Mouse (Mus musculus): ENCODE results near the gene Runx1.

Runx1 gene

DNA sequence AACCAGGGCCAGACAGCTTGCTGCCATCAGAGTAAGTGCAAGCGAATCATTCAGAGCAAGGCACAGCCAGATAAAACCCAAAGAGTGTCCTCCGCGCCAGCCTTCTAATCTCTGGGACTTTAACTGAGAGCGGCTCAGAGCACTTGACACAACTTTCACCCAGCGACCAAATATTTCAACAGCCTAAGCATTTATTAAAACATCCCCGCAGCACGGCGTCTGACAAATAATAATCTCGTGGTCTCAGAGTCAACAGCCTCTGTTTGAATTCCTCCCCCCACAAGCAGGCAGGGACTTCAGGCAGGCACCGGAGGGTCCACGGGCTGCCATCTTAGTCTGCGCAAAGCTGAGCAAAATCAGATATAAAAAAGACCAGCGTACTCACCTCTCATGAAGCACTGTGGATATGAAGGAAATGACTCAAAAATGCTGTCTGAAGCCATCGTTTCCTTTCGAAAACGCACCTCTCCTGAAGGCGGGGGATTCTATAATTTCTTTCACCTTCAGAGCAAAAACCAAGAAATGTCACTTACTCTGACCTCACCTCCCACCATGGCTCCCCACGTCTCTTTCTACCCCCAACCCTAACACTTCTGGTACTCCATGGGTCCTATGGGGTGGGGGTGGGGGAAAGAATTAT lies 625 bp downstream of the Runx1 start:
- no peak for DNase-seq

DNA sequence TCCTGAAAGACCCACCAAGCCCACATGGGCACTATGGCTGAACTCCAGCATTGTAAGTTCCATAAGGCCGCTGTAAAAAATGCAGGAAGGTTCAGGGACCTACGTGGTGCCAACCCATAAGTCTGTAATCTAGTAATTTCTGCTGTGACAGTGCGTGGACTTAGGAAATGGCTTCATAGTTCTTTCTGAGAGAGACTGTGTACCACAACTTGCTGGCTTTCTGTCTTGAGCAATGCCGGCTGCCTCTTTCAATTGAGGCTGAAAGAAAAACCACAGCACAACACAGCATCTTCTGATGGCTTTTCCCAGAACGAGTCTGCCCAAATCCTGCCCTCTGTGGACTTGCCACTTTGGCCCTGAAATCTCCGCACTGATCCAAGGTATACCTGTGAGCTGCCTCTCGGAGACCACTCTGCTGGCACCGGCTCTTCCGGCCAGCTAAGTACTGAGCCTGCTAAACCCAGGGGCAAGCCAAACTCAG lies 1.2 kb downstream of the Runx1 start:
- DNase-seq: no peak

DNA sequence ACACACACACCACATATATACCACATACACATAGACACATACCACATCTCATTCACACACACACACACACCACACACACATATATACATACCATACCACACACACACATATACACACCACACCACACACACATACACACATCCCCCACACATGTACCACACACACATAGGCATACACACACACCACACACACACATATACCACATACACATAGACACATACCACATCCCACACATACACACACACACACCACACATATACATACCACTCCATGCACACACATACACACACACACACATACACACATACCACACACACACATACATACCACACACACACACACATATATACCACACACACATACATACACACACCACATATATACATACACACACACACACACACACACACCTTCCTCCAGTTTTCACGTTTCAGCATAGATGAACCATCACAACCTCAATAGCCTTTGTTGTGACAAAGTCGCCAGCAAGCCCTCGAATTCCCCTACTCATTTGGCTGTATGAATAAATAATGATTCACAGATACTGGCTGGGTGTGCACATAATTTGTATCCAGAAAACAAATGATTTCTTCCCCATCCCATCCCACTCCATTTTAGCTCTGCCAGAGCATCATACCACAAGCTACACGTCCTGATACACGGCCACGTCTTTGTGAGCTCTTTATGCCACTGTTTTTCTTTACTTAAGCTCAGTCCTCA lies 1.8 kb downstream of the Runx1 start:
- DNase-seq: no peak

DNA sequence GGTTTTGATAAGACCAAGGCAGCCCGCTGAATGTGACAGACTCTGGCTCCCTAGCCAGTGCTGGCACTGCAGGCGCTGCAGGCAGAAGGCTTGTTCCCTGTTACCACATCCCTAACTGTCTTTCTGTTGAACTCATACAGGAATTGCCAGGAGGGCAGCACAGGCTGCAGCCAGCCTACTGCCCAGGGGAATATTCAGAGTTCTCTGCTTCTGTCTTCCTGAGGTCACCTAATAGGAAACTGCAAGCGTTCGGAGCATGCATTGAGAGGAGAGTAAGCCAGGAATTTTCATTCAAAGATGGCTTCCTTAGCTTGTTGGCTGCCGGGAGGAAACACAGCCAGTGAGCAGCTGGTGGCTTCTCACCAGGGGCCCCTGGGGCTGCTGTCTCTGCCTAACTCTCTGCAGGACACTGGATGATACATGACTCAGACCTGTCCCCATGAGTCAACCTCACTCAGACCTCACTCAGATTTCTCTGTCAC lies 2.5 kb downstream of the Runx1 start:
- no peak for DNase-seq

DNA sequence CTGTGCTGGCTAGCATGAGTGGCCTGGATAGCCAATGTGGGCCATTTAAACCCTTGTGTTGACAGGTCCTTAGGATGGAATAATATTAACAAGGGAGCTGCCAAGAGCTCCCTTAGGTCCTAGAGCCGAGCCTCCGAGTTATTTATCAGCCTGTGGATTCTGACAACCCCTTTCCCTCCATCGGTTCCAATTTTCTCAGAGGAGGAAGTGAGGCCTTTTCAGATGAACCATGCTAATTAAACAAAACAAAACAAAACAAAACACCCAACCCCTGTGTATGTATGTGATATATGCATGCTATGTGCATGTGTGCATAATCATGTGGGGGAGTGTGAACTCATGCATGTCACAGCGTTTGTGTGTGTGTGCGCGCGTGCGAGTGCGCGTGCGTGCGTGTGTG lies 3.3 kb downstream of the Runx1 start:
- DNase-seq: no peak

DNA sequence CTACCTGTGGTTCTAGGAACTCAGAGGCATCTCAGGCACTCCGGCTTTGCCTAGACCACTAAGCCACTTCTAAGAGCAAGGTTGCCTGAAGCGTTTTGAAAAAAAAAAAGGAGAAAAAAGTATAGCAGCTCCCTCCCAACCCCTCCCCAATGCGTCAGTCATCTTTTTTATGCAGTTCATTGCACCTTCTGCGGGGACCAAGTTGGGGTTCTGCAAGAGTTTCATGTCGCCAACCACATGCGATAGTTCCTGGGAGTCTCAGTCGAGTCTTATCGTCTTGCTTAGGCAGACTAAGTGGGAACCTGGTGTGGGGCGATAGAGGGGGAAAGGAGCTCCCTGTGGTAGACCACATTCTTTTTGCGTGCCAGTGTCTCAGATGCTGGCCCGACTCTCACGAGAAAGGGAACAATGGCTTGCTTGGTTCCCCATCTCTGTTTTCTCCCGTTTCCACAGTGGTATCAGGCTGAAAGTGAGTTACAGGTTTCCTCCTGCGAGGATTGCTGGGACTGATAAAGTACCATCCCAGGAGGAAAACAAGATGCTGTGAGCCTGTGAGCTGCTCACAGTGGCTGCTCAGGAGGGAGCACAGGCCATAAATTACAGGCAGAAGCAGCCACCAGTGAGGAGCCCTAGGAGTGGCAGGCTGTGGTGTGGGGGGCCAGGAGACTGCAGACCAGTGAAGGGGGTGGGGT lies 3.9 kb downstream of the Runx1 start:
- no peak for DNase-seq

DNA sequence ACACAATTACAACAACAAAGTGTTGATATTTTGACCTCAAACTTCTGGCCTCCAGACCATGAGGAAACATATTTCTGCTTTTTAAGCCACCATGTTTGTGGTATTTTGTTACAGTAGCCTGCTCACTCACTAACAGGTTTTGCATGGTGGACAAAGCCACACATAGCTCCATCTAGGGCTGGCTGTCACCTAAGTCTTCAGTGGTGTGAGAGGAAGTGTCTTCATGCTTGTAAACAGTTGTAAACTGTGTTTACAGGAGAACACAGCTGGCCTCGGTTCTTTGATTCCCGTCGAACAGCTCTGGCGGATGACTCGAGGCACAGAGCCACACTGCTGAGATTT lies 4.4 kb downstream of the Runx1 start:
- DNase-seq: no peak

DNA sequence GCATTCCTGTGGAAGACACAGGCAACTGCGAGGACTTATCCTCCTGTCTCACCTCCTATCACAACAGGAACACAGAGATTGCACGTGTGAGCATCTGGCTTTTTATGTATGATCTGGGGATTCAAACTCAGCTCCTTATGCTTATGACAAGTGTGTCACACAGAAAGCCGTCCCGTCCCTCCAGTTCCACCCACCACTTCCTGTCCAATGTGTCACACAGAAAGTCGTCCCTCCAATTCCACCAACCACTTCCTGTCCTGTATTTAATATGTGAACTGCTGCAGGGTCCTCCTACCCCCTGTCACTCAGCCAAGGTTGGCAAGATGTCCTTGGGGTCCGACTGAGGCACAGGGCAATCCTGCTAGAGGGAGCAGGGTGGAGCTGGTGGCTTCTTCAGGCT lies 5.5 kb downstream of the Runx1 start:
- no peak for DNase-seq

DNA sequence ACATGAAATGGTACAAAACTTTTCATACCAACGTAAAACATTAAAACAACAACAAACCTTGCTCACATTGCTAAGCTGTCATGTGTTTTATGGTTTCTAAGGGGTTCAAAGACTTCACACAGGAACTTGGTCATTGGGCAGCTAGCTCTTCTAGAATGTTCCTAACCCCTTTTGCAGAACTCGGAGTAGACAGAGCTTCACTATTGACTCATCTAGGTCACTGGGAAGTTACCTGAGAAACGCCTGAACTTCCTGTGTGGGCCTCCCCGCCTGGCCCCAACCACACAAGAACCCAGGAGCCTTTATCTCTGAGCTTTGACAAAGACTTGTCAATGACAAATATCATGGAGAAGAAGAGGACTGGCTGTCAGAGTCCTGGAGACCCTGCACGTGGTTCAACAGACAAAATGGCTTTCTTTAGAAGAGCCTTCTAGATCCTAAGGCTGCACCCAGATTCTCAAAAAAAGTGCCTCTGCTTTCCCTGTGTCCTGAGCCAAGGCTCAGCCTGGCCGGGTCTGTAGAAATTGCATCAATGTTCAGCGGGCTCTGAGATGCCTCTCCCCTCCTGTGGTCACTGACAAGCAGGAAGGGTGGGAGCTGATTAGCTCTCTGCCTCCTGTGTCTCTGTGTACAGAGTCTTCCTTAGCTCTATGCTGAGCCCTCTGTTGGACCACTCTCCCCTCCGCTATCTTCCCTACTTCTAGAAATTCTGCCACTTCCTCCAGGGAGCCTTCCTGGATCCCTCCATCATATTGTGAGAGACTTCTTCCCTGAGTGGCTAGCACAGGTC lies 7.3 kb downstream of the Runx1 start:
- no peak for DNase-seq

DNA sequence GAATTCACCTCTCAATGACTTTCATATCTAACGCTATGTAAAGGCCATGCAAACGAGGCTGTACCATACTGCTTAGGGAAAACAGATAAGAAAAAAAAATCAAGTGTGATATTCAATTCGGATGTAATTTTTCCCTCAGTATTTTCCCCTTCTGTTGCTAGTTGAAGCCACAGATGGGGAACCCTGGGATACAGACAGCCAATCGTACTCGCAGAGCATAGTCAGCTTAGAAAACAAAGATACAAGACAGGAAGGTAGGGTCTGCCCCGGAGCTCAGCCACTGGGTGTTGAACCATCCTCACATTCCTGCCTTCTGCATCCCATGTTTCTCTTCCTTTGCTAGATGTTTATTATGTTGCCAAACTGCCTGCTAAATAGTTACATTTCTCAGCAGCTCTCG lies 9.9 kb downstream of the Runx1 start:
- no peak for DNase-seq

DNA sequence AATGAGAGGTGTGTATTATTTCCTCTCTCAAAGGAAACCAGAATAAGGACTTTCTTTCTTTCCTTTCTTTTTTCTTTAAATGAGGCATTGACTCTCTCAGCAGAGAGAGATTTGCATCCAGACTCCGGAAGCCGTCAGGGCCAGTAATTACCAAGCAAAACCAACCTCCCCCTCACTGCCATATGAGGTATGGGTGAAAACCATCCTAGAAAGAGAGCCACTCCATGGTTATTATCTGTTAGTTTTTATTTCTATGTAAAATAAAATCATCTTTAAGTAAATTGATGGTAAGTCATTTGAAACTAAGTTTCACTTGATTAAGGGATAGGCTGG lies 10.8 kb downstream of the Runx1 start:
- no peak for DNase-seq

DNA sequence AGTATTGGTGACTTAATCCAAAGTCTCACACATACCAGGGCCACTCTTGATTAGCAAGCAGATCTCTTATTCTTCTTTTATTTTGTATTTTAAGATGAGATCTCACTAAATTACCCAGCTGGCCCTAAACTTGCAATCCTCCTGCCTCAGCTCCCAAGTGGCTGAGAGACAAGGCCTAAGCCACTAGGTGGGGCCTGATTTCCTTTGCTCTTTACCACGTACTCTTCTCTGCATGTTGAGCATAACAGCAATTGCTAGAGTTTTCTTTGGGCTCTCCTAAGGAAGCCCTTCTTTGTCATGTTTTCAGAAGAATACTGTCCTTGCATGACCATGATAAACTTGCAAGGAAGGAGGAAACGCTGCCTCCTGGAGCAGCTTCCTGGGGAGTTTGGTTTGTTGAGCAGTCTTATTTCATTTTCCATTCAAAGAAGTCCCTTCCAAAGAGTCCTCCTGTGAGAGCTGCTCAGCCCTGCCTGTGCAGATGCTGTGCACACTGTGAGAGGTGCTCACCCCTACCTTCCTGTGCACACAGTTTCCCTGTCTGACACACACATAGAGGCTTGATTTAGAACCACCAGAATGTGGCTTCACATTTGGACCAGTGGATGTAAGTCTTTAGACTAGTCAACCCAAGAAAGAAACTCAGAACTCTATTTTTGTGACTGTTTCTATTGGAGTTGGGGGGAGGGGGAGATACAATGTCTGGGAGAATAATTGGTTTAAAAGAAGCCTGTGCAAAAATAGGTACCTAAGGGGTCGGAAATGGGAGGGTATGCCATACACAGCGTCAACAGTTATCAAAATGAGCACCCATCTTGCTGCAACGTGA lies 11.4 kb downstream of the Runx1 start:
- DNase-seq: no peak

DNA sequence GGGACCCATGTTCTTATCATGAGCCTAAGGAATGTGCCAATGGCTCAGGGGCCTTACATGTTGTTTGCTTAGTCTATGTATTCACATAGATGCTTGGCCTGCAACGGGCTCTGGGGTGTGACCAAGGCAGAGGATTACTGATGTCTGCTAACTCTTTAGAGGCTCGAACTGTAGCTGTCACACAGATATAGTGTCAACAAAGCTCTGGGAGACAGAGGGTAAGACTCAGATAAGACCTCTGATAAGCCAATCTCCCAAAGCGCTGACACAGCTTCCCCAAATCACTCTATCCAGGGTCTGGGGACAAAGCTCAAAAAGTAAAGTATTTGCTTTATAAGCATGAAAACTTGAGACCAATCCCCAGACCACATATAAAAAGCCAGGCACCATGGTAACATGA lies 13.5 kb downstream of the Runx1 start:
- DNase-seq: no peak

DNA sequence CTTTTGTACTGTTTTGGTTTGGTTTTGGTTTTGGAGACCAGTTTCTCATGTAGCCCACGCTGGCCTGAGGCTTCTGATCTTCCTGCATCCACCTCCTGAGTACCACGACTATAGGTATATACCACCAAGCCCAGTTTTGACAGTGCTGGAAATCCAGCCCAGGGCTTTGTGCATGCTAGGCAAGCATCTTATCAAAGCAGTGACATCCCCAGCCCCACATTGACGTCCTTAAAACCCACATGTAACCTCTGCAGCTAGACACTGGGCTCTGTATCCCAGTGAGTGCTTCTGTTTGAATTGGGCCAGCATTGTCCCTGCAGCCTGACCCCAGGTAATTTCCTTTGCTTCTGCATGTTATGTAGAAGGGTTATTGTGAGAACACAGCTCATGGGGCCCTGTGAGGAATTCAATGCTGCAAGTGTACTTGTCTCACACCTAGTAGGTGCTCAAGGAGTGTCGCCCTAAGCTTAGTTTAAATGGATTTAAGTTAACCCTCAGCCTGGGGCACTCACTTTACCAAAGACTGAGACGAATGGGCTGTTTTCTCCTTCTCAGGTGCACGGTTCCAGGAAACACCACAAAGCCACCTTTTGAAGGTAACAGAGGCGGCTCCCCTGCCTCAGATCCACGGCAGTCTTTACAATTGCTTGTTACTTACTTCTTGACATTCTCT lies 15.2 kb downstream of the Runx1 start:
- no peak for DNase-seq

DNA sequence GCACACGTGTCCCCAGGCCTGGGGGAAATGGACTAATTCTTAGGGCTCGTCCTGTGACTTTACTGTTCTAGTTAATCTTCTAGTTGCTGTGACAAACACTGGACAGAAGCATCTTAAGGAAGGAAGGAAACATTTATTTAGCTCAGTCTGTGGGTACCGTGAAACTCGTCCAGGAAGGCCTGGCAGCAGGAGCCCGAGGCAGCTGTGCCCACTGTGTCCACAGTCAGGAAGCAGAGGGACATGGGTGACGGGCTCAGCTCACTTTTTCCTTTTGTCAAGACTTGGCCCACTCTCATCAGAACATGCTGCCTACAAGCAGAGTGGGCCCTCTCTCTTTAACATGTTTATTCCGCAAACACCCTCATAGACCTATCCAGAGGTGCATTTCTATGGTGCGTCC lies 18.2 kb downstream of the Runx1 start:
- DNase-seq: no peak

DNA sequence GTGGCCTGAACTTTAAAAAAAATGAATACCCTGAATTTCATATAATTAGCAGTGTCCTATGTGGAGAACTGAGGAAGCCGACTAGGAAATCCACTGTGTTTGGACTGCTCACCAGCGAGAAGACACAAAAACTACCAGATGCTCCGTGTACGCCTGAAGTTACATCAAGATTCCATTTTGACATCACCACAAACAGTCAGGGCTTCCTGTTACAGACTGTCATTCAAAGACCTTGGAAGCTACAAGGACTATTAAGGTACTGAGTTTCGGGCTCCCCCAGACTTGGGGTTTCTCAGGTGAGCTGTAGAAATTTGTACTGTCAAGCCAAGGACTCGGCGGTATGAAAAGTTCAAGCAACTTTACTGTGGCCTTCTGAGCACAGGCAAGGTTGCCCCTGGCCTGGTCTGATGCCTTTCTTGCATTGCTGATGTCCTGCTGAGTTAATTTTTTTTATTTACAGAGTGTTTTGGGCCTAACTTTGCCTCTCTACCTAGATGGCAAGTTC lies 22.8 kb downstream of the Runx1 start:
- no peak for DNase-seq

DNA sequence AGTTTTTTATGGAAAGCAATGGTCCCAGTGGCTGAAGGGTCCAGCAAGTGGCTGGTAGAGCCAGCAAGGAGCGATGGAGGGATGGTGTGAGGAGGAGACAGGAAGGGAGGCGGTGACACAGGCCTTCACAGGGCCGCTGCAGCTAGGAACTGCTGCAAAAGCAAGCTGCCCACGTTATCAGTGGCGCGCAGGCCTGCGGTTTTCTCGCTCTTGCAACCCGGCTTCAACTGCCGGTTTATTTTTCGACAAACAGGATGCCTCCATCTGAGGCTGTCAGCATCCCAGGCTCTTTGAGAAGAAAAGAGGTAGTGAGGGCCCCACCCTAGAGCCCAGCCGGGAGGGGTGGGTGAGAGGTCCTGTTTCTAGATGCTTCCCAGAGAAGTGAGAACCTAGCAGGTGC lies 24.4 kb downstream of the Runx1 start:
- no peak for DNase-seq

DNA sequence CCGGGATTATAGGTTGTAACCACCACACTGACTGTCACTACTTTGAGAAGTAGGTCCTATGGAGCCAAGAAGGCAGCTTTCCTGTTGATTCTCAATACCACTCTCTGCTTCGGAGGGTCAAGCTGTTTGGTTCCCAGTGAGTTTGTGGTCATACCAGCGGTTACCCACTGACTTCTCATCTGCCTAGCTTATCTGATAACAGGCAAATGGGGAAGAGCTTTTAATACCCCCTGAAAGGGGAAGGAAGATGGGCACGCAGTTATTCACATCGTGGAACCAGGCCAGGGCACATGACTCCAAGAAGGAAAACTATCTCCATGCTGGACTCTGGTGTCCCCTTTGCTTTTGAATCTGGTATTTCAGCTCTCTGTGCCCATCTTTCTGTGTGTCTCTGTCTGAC lies 25.1 kb downstream of the Runx1 start:
- no peak for DNase-seq

DNA sequence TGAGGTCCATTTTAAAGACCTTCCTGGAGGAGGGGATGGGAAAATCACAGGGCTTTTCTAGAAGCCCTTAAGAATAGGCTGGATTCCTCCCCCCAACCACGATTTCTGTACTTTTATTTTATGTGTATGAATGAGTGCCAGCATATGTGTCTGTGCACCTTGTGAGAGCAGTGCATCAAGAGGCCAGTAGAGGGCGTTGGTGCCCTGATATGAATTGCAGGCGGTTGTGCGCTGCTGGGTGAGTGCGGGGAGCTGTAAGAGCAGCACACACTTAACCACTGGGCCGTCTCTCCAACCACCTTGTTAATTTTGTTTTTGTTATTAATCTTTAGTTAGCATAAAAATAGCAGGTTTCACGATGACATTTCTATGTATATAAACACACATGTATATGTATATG lies 26.0 kb downstream of the Runx1 start:
- DNase-seq: no peak

DNA sequence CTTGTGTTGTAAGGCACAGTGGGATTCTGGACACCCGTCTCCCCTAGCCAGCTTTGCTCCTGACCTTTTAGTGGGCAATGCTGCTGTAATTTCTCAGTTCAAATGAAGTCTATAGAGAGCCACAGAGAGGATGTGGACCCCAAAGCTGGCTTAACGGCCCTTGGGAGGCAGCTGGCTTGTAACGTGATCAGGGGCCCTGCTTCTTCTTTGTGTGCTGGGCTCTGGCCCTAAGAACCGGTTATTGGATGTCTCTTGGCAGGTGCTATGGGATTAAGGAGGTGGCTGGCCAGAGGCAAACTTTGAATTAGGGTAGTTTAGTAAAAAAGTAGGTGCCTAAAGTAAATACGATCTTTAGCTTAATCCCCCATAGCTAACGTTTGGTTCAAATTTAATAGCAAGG lies 31.8 kb downstream of the Runx1 start:
- no peak for DNase-seq

DNA sequence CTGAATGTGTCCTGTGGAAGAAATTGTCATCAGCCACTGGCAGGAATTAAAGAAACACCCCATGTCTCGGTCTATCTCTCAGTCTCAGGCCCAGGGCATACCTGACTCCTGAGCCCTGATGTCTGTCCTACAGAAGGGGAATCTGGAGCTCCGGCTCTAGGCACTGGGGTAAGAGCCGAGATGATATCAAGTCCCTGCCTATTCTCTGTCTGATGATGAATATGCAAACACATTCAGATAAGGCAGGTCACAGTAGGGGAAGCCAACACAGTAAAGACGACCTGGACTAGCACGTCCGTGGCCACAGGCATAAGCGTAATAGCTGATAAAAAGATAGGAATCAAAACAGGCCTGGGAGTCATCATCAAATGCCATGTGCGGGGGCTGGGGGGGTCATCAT lies 32.2 kb downstream of the Runx1 start:
- no peak for DNase-seq

DNA sequence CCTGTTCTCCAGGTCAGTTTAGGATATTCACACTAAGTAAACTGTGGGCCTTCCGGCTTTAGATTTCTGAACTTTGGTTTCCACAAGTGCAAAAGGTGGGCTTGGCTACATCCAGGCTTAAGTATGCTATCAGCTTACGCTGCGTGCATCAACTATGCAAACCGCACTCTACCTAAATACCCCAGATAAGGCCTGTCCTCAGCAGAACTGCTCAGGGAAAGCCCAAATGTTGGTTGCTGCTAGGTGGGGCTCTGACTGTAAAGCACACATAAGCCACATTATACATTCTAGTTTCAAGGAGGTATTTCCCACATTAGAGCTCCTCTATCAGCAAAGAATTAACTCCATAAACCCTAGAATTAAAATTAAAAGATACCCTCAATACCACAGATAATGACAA lies 33.0 kb downstream of the Runx1 start:
- no peak for DNase-seq
